Mouse (Mus musculus): ENCODE measurements around the gene Dnah8. TPM values are rescaled to one million over a fixed set of nuclear protein-coding genes. Genes with fewer than 3 reads are reported as not detected.

Dnah8 gene
- polyA plus RNA-seq (2017; shearing (Covaris generic)) = 10 to 100 TPM; 15.6 to 23.1 TPM

DNA sequence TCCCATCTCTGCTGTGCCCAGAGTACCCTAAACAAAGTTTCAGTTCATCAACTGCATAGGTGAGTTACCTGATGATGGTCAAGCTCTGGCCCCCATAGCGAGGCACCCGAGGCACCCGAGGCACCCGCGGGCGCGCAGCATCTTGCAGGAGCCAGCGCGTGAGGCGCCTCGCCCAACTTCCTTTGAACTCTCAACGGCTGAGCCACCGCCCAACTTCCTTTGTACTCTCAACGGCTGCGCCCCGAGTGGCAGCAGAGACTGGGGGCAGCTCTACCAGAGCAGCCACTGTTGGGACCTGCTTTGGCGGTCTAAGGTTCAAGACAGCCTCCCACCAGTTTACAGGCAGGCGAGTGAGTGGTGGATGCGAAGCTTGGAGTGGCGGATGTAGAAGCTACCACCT, at the start of gene Dnah8:
TSS of gene Dnah8 (plus strand) at position 223 of the 400 bp plus-strand sequence.
- peak; percentile 73 for ATAC-seq

GRCm38 (mm10) chr17:30574783-30575075, 49.4 kb upstream of the Dnah8 start:
- ATAC-seq = no peak

DNA sequence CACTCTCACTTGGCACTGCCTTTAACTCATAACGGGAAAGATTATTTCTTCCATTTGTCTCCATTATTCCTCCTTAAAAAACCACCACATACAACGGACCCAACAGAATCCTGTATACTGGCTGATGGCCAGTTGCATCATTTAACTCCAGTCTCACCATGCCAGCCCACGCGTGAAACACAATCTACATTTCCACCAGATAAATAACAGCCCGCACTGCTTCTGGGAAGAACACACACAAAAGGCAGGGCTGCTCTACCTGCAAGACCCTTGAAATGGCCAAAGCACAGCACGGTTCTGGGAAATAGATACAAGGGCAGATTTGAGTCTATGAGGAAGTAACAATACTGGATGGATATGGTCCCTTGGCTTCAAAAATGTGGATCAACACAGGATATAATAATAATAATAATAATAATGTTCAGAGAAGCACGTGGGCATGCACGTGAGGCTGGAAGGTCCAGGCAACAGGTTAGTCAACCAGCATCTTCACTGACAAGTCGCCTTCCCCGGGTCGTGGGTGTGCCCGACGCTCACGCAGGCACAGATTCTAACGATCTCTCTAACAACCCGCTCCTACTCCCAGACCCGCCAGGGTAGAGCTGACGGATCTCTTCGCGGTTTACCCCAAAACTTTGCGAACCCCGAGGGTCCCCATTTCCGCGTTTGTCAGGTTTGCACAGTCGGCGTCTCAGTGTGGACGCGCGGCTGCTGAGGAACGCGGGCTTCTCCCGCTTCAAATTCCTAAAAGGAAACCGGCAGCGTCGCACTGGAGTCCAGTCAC, 48.8 kb upstream of the Dnah8 start:
- ATAC-seq = no peak

DNA sequence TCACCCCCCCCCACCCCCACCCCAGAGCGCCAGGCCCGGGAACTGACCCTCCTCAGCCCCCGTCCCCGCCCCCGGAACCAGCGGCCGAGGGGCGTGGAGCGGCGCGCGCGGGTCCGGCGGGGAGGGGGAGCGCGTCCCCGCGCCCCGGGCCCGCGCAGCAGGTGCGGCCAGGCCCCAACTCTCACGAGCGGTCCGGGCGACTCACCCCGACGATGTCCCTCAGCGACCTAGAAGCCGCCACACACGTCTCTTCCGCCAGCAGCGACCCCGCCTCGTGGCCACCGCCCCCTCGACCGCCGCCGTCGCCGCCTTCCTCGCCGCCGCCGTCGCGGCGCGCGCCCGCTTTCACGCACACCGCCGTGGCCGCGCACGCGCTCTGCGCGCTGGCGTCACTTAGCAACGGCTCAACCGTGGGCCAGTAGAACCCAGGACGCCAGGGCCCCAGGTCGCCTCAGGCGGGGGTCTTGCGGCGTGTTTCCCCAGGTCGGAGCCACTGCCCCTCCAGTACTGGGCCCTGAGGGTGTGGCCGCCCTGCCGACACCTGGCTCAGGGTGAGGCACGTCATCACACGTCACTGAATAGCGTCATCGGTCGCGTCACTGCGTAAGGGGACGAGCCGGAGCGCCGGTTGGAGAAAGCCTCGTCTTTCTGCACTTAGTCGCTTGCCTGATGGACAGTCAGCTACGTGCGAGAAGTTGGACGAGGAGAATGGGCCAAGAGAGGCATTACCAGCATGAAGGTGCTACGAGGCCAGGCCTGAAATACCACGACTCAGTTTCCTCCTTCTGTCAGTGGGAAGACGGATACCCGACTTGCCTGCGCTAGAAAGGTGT, 48.0 kb upstream of the Dnah8 start, which contains the start of gene Btbd9:
TSS of gene Btbd9 (minus strand) at position 548 of the 833 bp plus-strand sequence.
- ATAC-seq = peak; percentile 97

DNA sequence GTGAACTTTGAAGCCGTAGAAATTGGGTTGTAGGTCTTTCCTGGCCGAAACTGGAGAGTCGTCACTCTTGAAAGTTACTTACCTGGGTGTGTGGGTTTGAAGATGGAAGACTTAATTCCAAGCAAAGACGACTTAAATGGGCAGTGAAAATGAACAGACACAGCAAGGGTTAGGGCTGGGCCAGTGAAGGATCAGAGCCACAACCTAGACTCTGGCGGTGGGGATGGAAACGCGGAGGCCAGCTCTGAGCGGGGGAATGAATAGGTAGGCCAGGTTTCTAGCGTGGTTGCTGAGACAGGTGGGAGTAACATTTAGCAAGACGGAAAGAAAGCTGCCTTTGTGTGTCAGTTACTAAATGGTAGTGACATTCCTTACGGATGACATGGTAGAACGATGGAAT, 47.2 kb upstream of the Dnah8 start:
- ATAC-seq = no peak

GRCm38 (mm10) chr17:30580781-30581180, 43.4 kb upstream of the Dnah8 start:
- no peak for ATAC-seq

DNA sequence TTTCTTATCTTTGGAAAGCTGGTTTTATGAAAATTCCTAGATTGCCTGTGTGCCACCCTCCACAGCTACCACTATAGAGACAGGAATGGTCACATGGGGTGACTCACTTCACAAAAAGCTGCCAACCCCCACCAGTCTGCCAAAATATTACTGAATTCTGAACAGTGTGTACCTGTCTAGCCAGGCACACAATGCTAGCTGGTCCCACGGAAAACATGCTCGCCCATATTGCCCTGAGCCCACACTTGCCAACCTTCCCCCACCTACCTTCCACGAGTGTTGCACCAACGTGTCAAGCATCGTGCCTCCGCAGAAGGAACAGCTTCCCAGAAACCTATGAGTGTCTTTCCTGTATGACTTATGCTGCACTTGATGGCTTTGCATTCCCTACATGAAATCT, 43.0 kb upstream of the Dnah8 start:
- ATAC-seq = no peak

GRCm38 (mm10) chr17:30582313-30582712, 41.8 kb upstream of the Dnah8 start:
- no peak for ATAC-seq

- no peak for ATAC-seq
These were observed 40.7 kb upstream of the Dnah8 start for GRCm38 (mm10) chr17:30583258-30584001.

DNA sequence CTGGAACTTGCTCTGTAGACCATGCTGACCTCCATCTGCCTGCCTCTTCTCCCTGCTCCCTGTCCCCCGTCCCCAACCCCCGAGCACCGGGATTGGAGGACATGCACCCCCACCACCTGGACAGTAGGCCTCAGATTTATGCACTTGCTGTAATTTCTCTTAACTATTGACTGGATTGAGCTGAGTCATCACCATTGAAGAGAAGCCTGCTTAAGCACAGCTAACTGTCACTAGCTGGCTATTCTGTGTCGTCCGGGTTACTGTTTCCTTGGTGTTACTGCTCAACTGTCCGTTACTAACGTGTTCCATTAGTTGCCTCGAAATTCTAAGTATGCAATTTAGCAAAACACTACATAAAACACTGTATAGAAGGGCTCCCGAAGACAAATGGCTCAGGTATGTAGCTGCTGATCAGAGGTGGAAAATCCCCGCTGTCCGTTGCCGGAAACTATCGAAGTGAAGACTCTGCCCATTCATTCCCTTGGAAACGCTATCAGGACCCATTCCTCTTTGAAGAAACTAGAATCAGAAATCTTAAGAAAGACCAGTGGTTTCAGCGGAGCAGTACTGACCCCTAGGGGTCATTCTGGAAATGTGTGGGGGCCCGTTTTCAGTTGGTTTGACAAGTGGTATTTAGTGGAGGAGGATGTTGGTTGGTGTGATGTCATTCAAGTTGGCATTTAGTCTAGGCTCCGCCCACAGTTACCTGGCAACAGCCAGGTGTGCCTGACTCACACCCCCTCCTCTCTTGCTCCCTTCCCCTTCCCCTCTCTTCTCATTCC, 33.5 kb upstream of the Dnah8 start:
- ATAC-seq = peak; percentile 46

GRCm38 (mm10) chr17:30594407-30594806, 29.7 kb upstream of the Dnah8 start:
- ATAC-seq = no peak

- no peak for ATAC-seq
These were observed 29.3 kb upstream of the Dnah8 start for GRCm38 (mm10) chr17:30594846-30595245.

- ATAC-seq = no peak
These were observed 26.4 kb upstream of the Dnah8 start for GRCm38 (mm10) chr17:30597786-30598185.

GRCm38 (mm10) chr17:30598300-30598699, 25.9 kb upstream of the Dnah8 start:
- ATAC-seq = no peak

GRCm38 (mm10) chr17:30602175-30602574, 22.0 kb upstream of the Dnah8 start:
- ATAC-seq = no peak

DNA sequence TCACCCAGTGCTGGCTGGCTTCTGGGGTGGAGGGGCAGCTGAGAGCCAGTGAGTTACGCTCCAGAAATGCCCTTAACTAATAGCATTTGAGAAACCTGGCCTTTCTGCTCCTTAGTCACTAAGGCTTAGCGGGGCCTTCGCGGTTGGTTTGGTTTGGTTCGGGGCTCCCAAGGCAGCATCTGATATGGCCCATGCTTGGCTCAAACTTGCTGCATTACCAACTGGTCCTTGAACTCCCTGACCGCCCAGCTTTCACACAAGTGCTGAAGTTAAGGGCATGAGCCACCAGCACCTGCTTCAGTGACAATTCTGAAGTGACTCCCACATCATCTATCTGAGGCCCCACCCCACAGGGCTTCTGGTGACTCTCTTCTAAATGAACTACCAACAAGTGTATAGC, 19.9 kb upstream of the Dnah8 start:
- ATAC-seq = no peak

DNA sequence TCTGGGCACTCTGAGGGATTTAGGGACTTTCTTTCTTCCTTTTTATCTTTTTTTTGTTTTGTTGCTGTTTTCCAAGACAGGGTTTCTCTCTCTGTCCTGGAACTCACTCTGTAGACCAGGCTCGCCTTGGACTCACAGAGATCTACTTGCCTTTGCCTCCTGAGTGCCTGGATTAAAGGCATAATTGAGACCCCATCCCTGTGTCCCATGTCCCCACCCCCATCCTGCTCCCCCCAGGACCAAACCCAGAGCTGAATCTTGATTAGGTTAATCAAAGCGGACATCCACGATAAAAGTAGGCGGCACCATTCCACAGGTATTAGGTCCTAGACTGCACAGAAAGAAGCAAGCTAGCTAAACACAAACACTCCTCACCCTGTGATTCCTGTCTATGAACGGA, 19.2 kb upstream of the Dnah8 start:
- ATAC-seq = no peak

DNA sequence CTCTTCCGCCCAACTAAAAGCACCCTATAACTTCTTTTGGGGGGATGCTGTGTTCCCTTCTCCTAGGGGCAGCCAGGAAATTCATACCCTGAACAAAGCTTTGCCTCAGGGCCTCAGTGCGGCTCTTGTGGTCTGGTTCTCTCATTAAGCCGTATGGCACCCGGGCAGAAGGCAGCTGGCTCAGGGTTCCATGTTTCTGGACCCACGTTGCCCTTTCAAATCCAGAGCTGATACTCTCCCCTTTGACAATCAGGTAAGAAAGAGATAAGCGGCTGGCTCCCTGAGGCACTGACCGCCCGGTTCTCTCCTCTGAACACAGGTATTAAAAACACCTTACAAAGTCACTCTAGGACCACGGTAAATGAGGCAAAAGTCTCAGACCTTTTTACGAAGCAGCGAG, 17.9 kb upstream of the Dnah8 start:
- ATAC-seq = no peak

DNA sequence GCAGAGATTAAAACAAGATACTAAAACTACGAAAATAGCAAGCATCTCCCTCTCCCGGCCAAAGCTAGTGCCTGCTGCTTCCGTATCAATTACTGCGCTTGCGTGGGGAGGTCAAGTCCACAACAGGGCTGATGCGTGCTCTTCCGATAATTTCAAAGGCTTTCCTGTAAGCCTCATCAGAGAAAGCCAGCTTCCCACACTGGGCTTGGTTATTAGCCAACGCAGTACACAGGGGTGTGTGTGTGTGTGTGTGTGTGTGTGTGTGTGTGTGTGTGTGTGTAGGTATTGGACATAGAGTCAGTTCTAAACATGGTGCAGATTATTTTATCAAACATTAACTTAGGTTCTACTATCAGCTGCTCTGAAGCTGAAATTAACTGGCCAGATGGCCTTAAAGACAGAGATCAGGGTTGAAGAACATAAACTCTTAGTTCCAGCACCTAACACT, 17.5 kb upstream of the Dnah8 start:
- ATAC-seq = no peak

GRCm38 (mm10) chr17:30607330-30607729, 16.8 kb upstream of the Dnah8 start:
- no peak for ATAC-seq

- ATAC-seq = no peak
These were observed 16.2 kb upstream of the Dnah8 start for GRCm38 (mm10) chr17:30607909-30608495.
